Mouse (Mus musculus) thymus, adult 2 months (tissue): ENCODE data around the gene Il17rc. TPM values are rescaled to one million over a fixed set of nuclear protein-coding genes. Genes with fewer than 3 reads are reported as not detected.

Experiments used
- DNase-seq: peaks from one replicate; pipeline ENCODE4 v3.0.0; 2021
- H3K27ac ChIP-seq: fragments of 200-500 bp; 2 replicates; pipeline ENCODE4 v1.5.1; 2012; ENCODE audit warnings: low read length, control low read depth; ENCODE audit not compliant: control insufficient read depth, insufficient read depth
- H3K27me3 ChIP-seq: fragments of 200-500 bp; 2 replicates; pipeline ENCODE4 v1.6.1; 2012; ENCODE audit warnings: mild to moderate bottlenecking, low read length, moderate library complexity, mixed read lengths; ENCODE audit not compliant: control insufficient read depth, insufficient read depth
- H3K36me3 ChIP-seq: fragments of 200-500 bp; 2 replicates; pipeline ENCODE4 v1.6.1; 2012; ENCODE audit warnings: mild to moderate bottlenecking, low read length, moderate library complexity; ENCODE audit not compliant: control insufficient read depth, insufficient read depth
- H3K4me1 ChIP-seq: fragments of 200-500 bp; replicated peaks from 2 replicates; pipeline ENCODE4 v1.6.1; 2012; ENCODE audit warnings: low read length; ENCODE audit not compliant: control insufficient read depth, insufficient read depth
- H3K4me3 ChIP-seq: fragments of 200-500 bp; 2 replicates; pipeline ENCODE4 v1.5.1; 2012; ENCODE audit warnings: mild to moderate bottlenecking, low read length, control low read depth, moderate library complexity; ENCODE audit not compliant: control insufficient read depth, insufficient read depth
- CTCF ChIP-seq: fragments of 200-500 bp; IDR thresholded peaks from 2 replicates; pipeline ENCODE4 v1.5.1; 2012; ENCODE audit warnings: mild to moderate bottlenecking, control low read depth, low read length, moderate library complexity, borderline replicate concordance; ENCODE audit not compliant: control insufficient read depth, poor library complexity, insufficient read depth; ENCODE audit errors: extremely low read depth
- POLR2A ChIP-seq: fragments of 200-500 bp; IDR thresholded peaks from 2 replicates; pipeline ENCODE4 v1.6.1; 2012; ENCODE audit warnings: mild to moderate bottlenecking, low read length, control low read depth, moderate library complexity; ENCODE audit not compliant: control insufficient read depth, poor library complexity, insufficient read depth; ENCODE audit errors: extremely low read depth
- WGBS: fragments of 180-500 bp; shearing (Covaris S2); methylation state at CpG from one replicate; pipeline ENCODE4 v1.1.7; 2018; 5-methylcytosine and 5-hydroxymethylcytosine counted together
- polyA plus RNA-seq: library from polyadenylated mRNA; depleted of rRNA; stranded (reverse); fragments of >200 nt; gene quantifications from 2 replicates; pipeline ENCODE4 v1.2.3, GENCODE M21; 2012

Gene Il17rc
- polyA plus RNA-seq, 1 experiment, result 15.4 TPM

GRCm38 (mm10) chr6:113444207-113444965 lies 26.8 kb upstream of the Il17rc start:
- TF ChIP-seq POLR2A, result no peak
- TF ChIP-seq CTCF, result no peak
- DNase-seq, result no peak
- Histone ChIP-seq H3K27me3 (no peaks in the 10 kb centered on the region), H3K4me3 (no peak overlapping the region), H3K4me1 (peaks cover 6% of the 10 kb centered on the region), H3K36me3 (peaks cover 5% of the 10 kb centered on the region; the same call in 1 of the 2 replicates), H3K27ac (no peak overlapping the region)
- WGBS, result 91% methylated on average over 8 of the region's 8 CpGs

GRCm38 (mm10) chr6:113447639-113448038 lies 23.6 kb upstream of the Il17rc start:
- 99% methylated on average over 4 of the region's 4 CpGs for WGBS
- Histone ChIP-seq H3K27me3 (no peaks in the 10 kb centered on the region), H3K27ac (no peak overlapping the region), H3K4me1 (peaks cover 6% of the 10 kb centered on the region), H3K36me3 (peaks cover 5% of the 10 kb centered on the region; the same call in 1 of the 2 replicates), H3K4me3 (no peak overlapping the region)
- DNase-seq, result no peak
- TF ChIP-seq POLR2A (no peak), CTCF (no peak)

GRCm38 (mm10) chr6:113451839-113452238 lies 19.4 kb upstream of the Il17rc start:
- no peak for DNase-seq
- Histone ChIP-seq H3K4me3 (no peak overlapping the region), H3K27me3 (no peaks in the 10 kb centered on the region), H3K27ac (no peak overlapping the region), H3K36me3 (peaks cover 5% of the 10 kb centered on the region; the same call in 1 of the 2 replicates), H3K4me1 (peaks cover 4% of the 10 kb centered on the region)
- WGBS, result 84% methylated on average over 2 of the region's 2 CpGs
- no peak for TF ChIP-seq POLR2A

- Histone ChIP-seq H3K27me3 (no peaks in the 10 kb centered on the region), H3K36me3 (no peaks in the 10 kb centered on the region), H3K4me3 (no peak overlapping the region), H3K4me1 (peaks cover 29% of the 10 kb centered on the region), H3K27ac (peak overlapping the region; percentile 62; the same call in 1 of the 2 replicates)
- 27% methylated on average over 5 of the region's 5 CpGs for WGBS
- TF ChIP-seq POLR2A (no peak), CTCF (no peak)
- DNase-seq, result peak; percentile 28
Measured at GRCm38 (mm10) chr6:113455007-113455406, 16.2 kb upstream of the Il17rc start.

- H3K4me1 ChIP-seq, result peaks cover 29% of the 10 kb centered on the region
- 8% methylated on average over 10 of the region's 10 CpGs for WGBS
- peak; percentile 61 for DNase-seq
- no peaks in the 10 kb centered on the region for H3K27me3 ChIP-seq
- no peaks in the 10 kb centered on the region for H3K36me3 ChIP-seq
- peak within 1 kb of the TSS; percentile 82 for H3K27ac ChIP-seq
- TF ChIP-seq POLR2A, result no peak
- no peak for TF ChIP-seq CTCF
- H3K4me3 ChIP-seq, result peak within 1 kb of the TSS; percentile 21
Measured at GRCm38 (mm10) chr6:113457952-113458534, 13.2 kb upstream of the Il17rc start, which contains the start of gene Il17re. Gene Il17re, plus strand, starts transcription at chr6:113458484.

GRCm38 (mm10) chr6:113458635-113459034 lies 12.6 kb upstream of the Il17rc start:
- TF ChIP-seq CTCF, result no peak
- TF ChIP-seq POLR2A, result no peak
- no peaks in the 10 kb centered on the region for H3K36me3 ChIP-seq
- H3K4me1 ChIP-seq, result peaks cover 29% of the 10 kb centered on the region
- H3K27ac ChIP-seq, result peak overlapping the region; percentile 82
- 50% methylated on average over 10 of the region's 10 CpGs for WGBS
- DNase-seq, result peak; percentile 25
- no peaks in the 10 kb centered on the region for H3K27me3 ChIP-seq
- peak overlapping the region; percentile 21 for H3K4me3 ChIP-seq
